Mouse (Mus musculus): ENCODE results near the gene Shisa9. TPM values are rescaled to one million over a fixed set of nuclear protein-coding genes. Genes with fewer than 3 reads are reported as not detected.

Gene Shisa9
- total and polyA plus RNA-seq, 3 experiments = not detected

GRCm38 (mm10) chr16:12012747-12013146 is 28.8 kb downstream of the Shisa9 start:
- Histone ChIP-seq H3K4me3 (replicated peaks in 1 of 3; ENCODE audit: low read depth in 2 of 3, low read length in 2 of 3, poor library complexity in 1 of 3) (no peak overlapping the region), H3K79me2 (replicated peaks; ENCODE audit: control insufficient read depth, extremely low read depth, insufficient read depth, poor library complexity, severe bottlenecking) (no peaks in the 10 kb centered on the region), H3K4me2 (ENCODE audit: insufficient read depth, low read depth, poor library complexity, severe bottlenecking) (no peak overlapping the region), H3K9ac (ENCODE audit: insufficient read depth, low read depth) (no peak overlapping the region), H3K4me1 (ENCODE audit: control insufficient read depth in 1 of 2, insufficient read depth in 2 of 2) (peaks cover 4 to 18% of the 10 kb centered on the region in 2 experiments; a peak in 3 of 4 replicates), H3K27me3 (replicated peaks) (peaks cover 9% of the 10 kb centered on the region), H3K27ac (ENCODE audit: insufficient read depth, low read depth) (no peak overlapping the region), H3K9me3 (replicated peaks; ENCODE audit: low read length) (peaks cover 5% of the 10 kb centered on the region), H3K36me3 (replicated peaks in 1 of 2; ENCODE audit: control insufficient read depth in 1 of 2, insufficient read depth in 1 of 2, low read length in 1 of 2) (no peaks in the 10 kb centered on the region)
- DNase-seq (ENCODE audit: extremely low read depth) = no peak
- no peak for TF ChIP-seq ZNF384 (IDR thresholded peaks at IDR 0.05; ENCODE audit: low read depth, low read length)
- TF ChIP-seq BHLHE40 (IDR thresholded peaks at IDR 0.05; ENCODE audit: low read depth, low read length) = no peak
- TF ChIP-seq JUND (conservative IDR thresholded peaks at IDR 0.05; ENCODE audit: low read depth, low read length) = no peak
- TF ChIP-seq USF1 (IDR thresholded peaks at IDR 0.05; ENCODE audit: low read depth, low read length) = no peak
- no peak for TF ChIP-seq RAD21 (IDR thresholded peaks at IDR 0.05; ENCODE audit: low read depth, low read length)
- TF ChIP-seq CHD1 (IDR thresholded peaks at IDR 0.05; ENCODE audit: low read depth, low read length) = no peak
- in situ Hi-C loops (cut with MboI; ENCODE audit: low pct_ligation_motif_present, low pct_unique_long_range_greater_than_20kb, low sequenced_read_pairs) (no loop called here), dilution Hi-C loops (cut with MboI; ENCODE audit: extremely low pct_ligation_motif_present, extremely low pct_unique_long_range_greater_than_20kb, low sequenced_read_pairs) (no loop called here)

- no peak for DNase-seq (ENCODE audit: extremely low read depth)
- in situ Hi-C loops (cut with MboI; ENCODE audit: low pct_ligation_motif_present, low pct_unique_long_range_greater_than_20kb, low sequenced_read_pairs) (no loop called here), dilution Hi-C loops (cut with MboI; ENCODE audit: extremely low pct_ligation_motif_present, extremely low pct_unique_long_range_greater_than_20kb, low sequenced_read_pairs) (no loop called here)
- Histone ChIP-seq H3K9me3 (replicated peaks; ENCODE audit: low read length) (peaks cover 5% of the 10 kb centered on the region), H3K4me2 (ENCODE audit: insufficient read depth, low read depth, poor library complexity, severe bottlenecking) (no peak overlapping the region), H3K4me1 (ENCODE audit: control insufficient read depth in 1 of 2, insufficient read depth in 2 of 2) (peaks cover 4 to 18% of the 10 kb centered on the region in 2 experiments; a peak in 3 of 4 replicates), H3K79me2 (replicated peaks; ENCODE audit: control insufficient read depth, extremely low read depth, insufficient read depth, poor library complexity, severe bottlenecking) (no peaks in the 10 kb centered on the region), H3K27ac (ENCODE audit: insufficient read depth, low read depth) (no peak overlapping the region), H3K36me3 (replicated peaks in 1 of 2; ENCODE audit: control insufficient read depth in 1 of 2, insufficient read depth in 1 of 2, low read length in 1 of 2) (no peaks in the 10 kb centered on the region), H3K27me3 (replicated peaks) (peaks cover 13% of the 10 kb centered on the region), H3K9ac (ENCODE audit: insufficient read depth, low read depth) (no peak overlapping the region), H3K4me3 (replicated peaks in 1 of 3; ENCODE audit: low read depth in 2 of 3, low read length in 2 of 3, poor library complexity in 1 of 3) (no peak overlapping the region)
- TF ChIP-seq USF2 (conservative IDR thresholded peaks at IDR 0.05; ENCODE audit: low read depth, low read length) = no peak
- no peak for TF ChIP-seq SMC3 (IDR thresholded peaks at IDR 0.05; ENCODE audit: low read depth, low read length)
- no peak for TF ChIP-seq NELFE (IDR thresholded peaks at IDR 0.05; ENCODE audit: low read depth, low read length)
- no peak for TF ChIP-seq GABPA (IDR thresholded peaks at IDR 0.05; ENCODE audit: insufficient replicate concordance, low read depth, low read length)
- no peak for TF ChIP-seq NRF1 (IDR thresholded peaks at IDR 0.05; ENCODE audit: low read depth, low read length)
- TF ChIP-seq EP300 (IDR thresholded peaks at IDR 0.05; ENCODE audit: low read length) = no peak
- TF ChIP-seq PAX5 (IDR thresholded peaks at IDR 0.05; ENCODE audit: low read length) = no peak
- TF ChIP-seq MXI1 (IDR thresholded peaks at IDR 0.05; ENCODE audit: low read depth, low read length) = no peak
- TF ChIP-seq MAX (IDR thresholded peaks at IDR 0.05; ENCODE audit: low read length) = no peak
- no peak for TF ChIP-seq ZC3H11A (IDR thresholded peaks at IDR 0.05; ENCODE audit: low read depth, low read length)
- no peak for TF ChIP-seq KAT2A (IDR thresholded peaks at IDR 0.05; ENCODE audit: insufficient replicate concordance, low read length)
- TF ChIP-seq BHLHE40 (IDR thresholded peaks at IDR 0.05; ENCODE audit: low read depth, low read length) = no peak
- no peak for TF ChIP-seq POLR2AphosphoS2 (IDR thresholded peaks at IDR 0.05; ENCODE audit: low read depth, low read length)
- no peak for TF ChIP-seq CHD2 (IDR thresholded peaks at IDR 0.05; ENCODE audit: low read length)
- no peak for TF ChIP-seq IRF4 (IDR thresholded peaks at IDR 0.05; ENCODE audit: low read depth, low read length)
- TF ChIP-seq ETS1 (conservative IDR thresholded peaks at IDR 0.05; ENCODE audit: low read depth, low read length) = no peak
- no peak for TF ChIP-seq RAD21 (IDR thresholded peaks at IDR 0.05; ENCODE audit: low read depth, low read length)
- TF ChIP-seq ELF1 (IDR thresholded peaks at IDR 0.05; ENCODE audit: low read depth, low read length) = no peak
- TF ChIP-seq CHD1 (IDR thresholded peaks at IDR 0.05; ENCODE audit: low read depth, low read length) = no peak
Observed at GRCm38 (mm10) chr16:12014523-12014922, 30.6 kb downstream of the Shisa9 start.
